Mouse (Mus musculus) neural tube, embryonic 12.5 days (tissue): ENCODE results near the gene Bub1b. TPM values are rescaled to one million over a fixed set of nuclear protein-coding genes. Genes with fewer than 3 reads are reported as not detected.

Experiments
- ATAC-seq: fragments of 200-750 bp; cut with Nextera tagmentation; 2 replicates; pipeline ENCODE4 v1.8.0; 2017; ENCODE audit warnings: low read depth, mild to moderate bottlenecking, moderate TSS enrichment, moderate library complexity; ENCODE audit not compliant: low FRiP score
- H3K27ac ChIP-seq: fragments of 300-500 bp; sonication (generic); 2 replicates; pipeline ENCODE4 v1.5.1; 2016
- H3K27me3 ChIP-seq: fragments of 300-500 bp; sonication (generic); replicated peaks from 2 replicates; pipeline ENCODE4 v1.6.1; 2016; ENCODE audit warnings: mild to moderate bottlenecking
- H3K36me3 ChIP-seq: fragments of 300-500 bp; sonication (generic); 2 replicates; pipeline ENCODE4 v1.6.1; 2016; ENCODE audit warnings: mild to moderate bottlenecking
- H3K4me1 ChIP-seq: fragments of 300-500 bp; sonication (generic); 2 replicates; pipeline ENCODE4 v1.6.1; 2016
- H3K4me2 ChIP-seq: fragments of 300-500 bp; sonication (generic); replicated peaks from 2 replicates; pipeline ENCODE4 v1.6.1; 2016; ENCODE audit warnings: mild to moderate bottlenecking
- H3K4me3 ChIP-seq: fragments of 300-500 bp; sonication (generic); 2 replicates; pipeline ENCODE4 v1.5.1; 2016
- H3K9ac ChIP-seq: fragments of 300-500 bp; sonication (generic); 2 replicates; pipeline ENCODE4 v1.6.1; 2016; ENCODE audit warnings: mild to moderate bottlenecking
- H3K9me3 ChIP-seq: fragments of 300-500 bp; sonication (generic); 2 replicates; pipeline ENCODE4 v1.6.1; 2016; ENCODE audit warnings: mild to moderate bottlenecking
- WGBS: fragments of 180-500 bp; shearing (Covaris S2); methylation state at CpG from one replicate; pipeline ENCODE4 v1.1.7; 2016; 5-methylcytosine and 5-hydroxymethylcytosine counted together
- polyA plus RNA-seq: library from polyadenylated mRNA; unstranded; fragments of >200 nt; fragmentation: Nextera tagmentation; extraction: Ambion mirVana; gene quantifications from 2 replicates; pipeline ENCODE4 v1.2.1, GENCODE M21; 2016

The Bub1b gene
- polyA plus RNA-seq, 1 experiment from 2014 or later, result 63.6 TPM

DNA sequence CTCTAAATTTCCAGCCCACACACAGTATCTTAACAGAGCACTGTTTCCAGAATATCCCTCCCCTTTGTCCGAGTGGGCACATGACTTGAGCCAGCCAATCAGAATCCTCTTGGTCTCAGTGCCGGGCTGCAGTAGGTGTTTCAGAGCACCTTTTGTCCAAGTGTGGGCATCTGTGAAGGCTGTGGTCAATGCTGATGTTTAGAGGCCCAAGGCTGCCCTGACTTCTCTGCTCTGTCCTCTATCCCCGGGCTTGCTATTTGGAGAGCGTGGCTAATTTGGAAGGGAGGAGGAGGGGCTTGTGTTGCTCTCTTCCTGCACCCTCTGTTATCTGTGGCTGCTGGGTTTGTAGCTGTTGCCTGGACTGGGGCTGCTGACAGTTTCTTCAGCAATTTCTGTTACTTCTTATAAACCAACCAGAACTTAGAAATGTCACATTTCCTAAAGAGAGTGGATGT lies 62.0 kb downstream of the Bub1b start:
- Histone ChIP-seq H3K9ac (no peak overlapping the region), H3K27me3 (peaks cover 22% of the 10 kb centered on the region), H3K36me3 (no peaks in the 10 kb centered on the region), H3K27ac (no peak overlapping the region), H3K4me3 (peak overlapping the region; percentile 24; the same call in 1 of the 2 replicates), H3K9me3 (no peaks in the 10 kb centered on the region), H3K4me1 (peaks cover 26% of the 10 kb centered on the region), H3K4me2 (peak overlapping the region; percentile 61)
- ATAC-seq, result peak; percentile 61; the same call in 1 of the 2 replicates
- WGBS, result 1% methylated on average over 4 of the region's 4 CpGs

DNA sequence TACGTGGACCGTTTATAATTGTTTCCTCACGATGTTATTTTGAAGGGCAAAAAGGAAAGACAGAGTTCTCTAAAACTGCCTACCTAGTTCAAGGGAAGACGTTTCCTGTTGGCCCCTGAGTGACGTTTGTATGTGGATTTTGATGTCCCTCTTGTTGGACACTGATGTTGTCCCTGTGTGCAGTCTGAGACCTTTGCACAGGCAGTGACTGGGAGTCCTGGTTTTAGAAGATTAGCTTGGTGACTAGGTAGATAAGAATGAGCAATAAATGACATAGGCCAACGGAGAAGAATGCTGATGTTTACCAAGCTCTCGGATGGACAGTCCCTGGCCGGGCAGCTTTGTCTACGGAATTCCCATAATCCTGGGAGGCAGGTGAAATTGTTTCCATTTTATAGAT lies 63.9 kb downstream of the Bub1b start:
- no peak overlapping the region for H3K4me2 ChIP-seq
- H3K27me3 ChIP-seq, result peaks cover 25% of the 10 kb centered on the region
- H3K9me3 ChIP-seq, result no peaks in the 10 kb centered on the region
- WGBS, result 86% methylated on average over 9 of the region's 9 CpGs
- H3K4me1 ChIP-seq, result peaks cover 19% of the 10 kb centered on the region
- no peak for ATAC-seq
- no peak overlapping the region for H3K9ac ChIP-seq
- no peaks in the 10 kb centered on the region for H3K36me3 ChIP-seq
- no peak overlapping the region for H3K4me3 ChIP-seq
- H3K27ac ChIP-seq, result no peak overlapping the region

DNA sequence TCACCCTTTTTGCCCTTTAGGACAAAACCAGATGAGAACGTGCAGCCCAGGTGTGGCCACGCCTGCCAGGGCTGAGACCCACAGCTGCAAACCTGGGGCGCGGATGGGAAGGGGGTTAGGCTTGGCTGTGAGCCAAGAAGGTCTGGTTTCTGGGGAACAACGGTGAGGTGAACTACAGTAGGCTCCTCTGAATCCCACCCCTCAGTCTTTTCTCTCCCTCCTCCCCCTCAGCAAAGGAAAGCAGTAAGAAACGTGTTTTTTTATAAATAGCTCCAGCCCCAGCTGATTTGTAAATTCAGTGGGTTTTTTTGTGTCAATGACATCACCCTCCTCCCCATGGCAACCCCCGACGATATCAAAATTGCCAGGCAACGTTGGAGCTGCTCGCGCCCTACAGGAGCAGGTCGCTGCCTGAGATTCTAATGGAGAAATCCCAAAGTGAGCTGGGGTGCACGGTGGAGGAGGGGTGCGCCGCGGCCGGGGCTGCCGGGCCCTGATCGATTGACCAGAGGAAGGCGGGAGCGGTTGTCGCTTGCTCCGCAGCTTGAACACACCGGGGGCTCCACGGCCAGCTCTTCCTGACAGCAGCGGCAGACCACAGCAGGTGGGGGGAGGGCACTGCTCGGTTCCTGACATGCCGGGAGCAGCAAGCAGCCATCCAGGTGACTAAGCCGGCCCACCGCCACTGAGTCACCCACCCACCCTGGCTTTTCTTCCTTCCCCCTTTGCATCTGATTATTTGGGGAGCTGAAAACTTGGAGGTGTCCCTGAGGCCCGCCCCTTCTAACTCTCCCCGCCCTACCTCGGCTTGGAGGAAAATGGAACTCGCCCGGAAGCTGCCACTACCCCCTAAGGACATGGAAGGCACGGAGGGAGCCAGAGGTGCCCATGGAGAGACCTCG lies 65.1 kb downstream of the Bub1b start, which contains the start of gene Pak6:
Gene Pak6 (plus strand): TSS at position 402 of the 902 bp plus-strand sequence.
- H3K4me2 ChIP-seq, result peak within 1 kb of the TSS; percentile 83
- H3K9me3 ChIP-seq, result no peaks in the 10 kb centered on the region
- peak within 1 kb of the TSS; percentile 37 for H3K4me3 ChIP-seq
- no peak within 1 kb of the TSS for H3K27ac ChIP-seq
- peak; percentile 58 for ATAC-seq
- H3K27me3 ChIP-seq, result peaks cover 25% of the 10 kb centered on the region
- peak within 1 kb of the TSS; percentile 61 for H3K9ac ChIP-seq
- peaks cover 16% of the 10 kb centered on the region for H3K4me1 ChIP-seq
- WGBS, result 1% methylated on average over 37 of the region's 37 CpGs
- H3K36me3 ChIP-seq, result no peaks in the 10 kb centered on the region

DNA sequence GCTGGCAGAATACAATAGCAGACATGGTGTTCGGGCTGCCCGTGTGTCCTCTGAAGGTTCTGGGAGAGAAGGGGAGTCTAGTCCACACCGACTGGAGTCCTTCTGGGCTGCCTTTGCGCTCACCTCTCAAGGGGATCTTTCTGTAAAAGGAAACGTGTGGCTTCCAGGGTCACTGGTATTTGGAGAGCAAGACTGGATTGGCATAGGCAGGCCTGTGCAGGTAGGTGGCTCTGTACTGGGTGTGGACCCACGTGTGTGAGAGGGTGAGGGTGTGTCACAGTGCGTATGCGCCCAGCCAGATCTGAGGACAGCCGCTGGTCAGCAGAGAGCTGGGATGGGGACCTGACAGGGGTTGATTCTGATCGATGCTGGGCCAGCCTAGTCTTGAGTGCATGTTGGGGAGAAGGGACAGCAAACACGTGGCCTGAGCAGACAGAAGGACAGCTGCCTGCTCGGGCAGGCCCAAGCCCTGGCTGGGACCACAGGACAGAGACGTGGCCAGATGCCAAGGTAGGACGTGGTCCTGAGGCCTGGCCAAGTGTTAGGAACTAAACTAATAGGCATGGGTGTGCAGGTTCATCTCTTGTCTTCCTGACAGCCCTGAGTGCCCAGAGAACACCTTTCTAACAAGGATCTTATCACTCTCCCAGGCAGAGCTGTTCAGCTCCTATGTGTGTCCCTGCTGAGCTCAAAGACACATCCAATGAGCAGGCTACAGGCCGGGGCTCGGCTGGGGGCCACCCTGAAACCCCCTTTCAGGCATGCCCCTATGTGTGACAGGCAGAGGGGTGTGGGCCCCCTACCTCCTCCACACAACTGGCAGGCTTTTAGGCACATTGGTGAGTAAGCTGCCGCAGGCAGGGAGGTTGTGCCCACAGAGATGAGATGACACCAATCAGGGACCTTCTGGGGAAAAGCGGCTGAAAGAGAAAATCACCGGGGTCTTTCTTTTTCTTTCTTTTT lies 66.1 kb downstream of the Bub1b start:
- no peak overlapping the region for H3K27ac ChIP-seq
- peak overlapping the region; percentile 37 for H3K4me3 ChIP-seq
- no peaks in the 10 kb centered on the region for H3K36me3 ChIP-seq
- H3K9me3 ChIP-seq, result no peaks in the 10 kb centered on the region
- peak overlapping the region; percentile 61; the same call in 1 of the 2 replicates for H3K9ac ChIP-seq
- H3K4me1 ChIP-seq, result peaks cover 16% of the 10 kb centered on the region
- ATAC-seq, result peak; percentile 34; the same call in 1 of the 2 replicates
- WGBS, result 53% methylated on average over 19 of the region's 19 CpGs
- H3K27me3 ChIP-seq, result peaks cover 25% of the 10 kb centered on the region
- H3K4me2 ChIP-seq, result peak overlapping the region; percentile 83

DNA sequence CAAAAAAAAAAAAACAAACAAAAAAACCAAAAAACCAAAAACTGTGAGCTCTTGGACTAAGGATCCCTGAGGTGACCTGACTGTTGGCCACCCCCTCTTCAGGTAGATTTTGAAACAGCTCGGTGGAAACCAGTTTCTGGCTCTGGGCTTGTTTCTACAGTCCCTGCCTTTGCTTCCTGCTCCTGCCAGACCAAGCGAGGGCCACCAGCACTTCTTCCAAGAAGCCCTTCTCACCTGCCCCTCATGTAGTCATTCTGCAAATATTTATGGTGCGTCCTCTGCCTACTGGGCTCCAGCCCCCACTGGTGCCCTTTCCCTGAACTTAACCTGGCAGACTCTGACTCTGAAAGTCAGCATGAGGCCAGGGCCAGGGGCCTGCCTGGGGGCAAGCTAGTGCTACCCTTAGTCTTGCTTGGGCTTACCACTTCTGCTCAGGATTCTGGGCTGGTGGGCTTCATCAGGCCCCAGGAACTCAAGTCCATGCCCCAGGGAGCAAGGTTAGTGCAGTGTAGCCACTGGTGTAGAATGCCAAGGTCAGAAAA lies 67.0 kb downstream of the Bub1b start:
- no peak overlapping the region for H3K4me2 ChIP-seq
- H3K27ac ChIP-seq, result no peak overlapping the region
- H3K36me3 ChIP-seq, result no peaks in the 10 kb centered on the region
- H3K4me1 ChIP-seq, result peaks cover 16% of the 10 kb centered on the region
- no peak overlapping the region for H3K4me3 ChIP-seq
- H3K9me3 ChIP-seq, result no peaks in the 10 kb centered on the region
- no peak for ATAC-seq
- no peak overlapping the region for H3K9ac ChIP-seq
- WGBS, result 60% methylated on average over 3 of the region's 3 CpGs
- H3K27me3 ChIP-seq, result peaks cover 25% of the 10 kb centered on the region

DNA sequence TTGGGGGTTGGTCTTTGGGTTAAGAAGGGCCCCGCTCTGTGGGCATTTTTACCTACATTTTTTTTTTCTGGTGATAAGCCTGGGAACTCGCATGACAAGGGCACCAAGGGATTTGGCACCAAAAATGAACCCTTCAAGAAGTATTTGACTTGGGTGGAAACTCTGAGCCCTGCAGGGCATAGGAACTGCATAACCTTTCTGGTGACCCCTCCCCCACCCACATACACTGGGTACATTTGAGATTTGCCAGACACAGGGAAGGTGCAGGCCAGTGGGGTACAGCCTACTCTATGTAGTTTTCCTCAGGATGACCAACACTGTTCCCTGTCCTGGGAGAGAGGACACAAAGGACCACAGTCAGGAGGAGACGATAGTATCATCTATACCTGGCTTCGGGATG lies 67.6 kb downstream of the Bub1b start:
- Histone ChIP-seq H3K27ac (no peak overlapping the region), H3K27me3 (peaks cover 25% of the 10 kb centered on the region), H3K4me1 (peaks cover 16% of the 10 kb centered on the region), H3K9me3 (no peaks in the 10 kb centered on the region), H3K4me3 (no peak overlapping the region), H3K36me3 (no peaks in the 10 kb centered on the region), H3K9ac (no peak overlapping the region), H3K4me2 (no peak overlapping the region)
- WGBS, result 92% methylated on average over 4 of the region's 4 CpGs
- ATAC-seq, result no peak

DNA sequence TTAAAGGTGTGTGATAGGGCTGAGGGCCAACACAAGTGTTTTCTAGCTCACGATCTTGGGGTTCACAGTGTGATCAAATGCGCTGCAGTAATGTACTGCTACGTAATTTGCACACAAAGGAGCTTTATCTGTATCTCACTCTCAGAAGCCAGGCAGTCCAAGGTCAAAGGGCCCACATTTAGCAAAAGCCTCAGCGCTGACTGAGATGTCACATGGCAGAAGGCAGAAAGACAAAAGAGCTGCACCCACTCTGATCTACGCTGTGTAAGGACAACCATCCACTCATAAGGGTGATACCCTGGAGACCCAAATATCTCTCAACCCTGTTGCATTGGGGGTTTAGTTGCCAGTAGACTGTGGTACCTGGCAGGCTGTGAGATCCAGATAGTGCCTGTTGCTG lies 69.2 kb downstream of the Bub1b start:
- Histone ChIP-seq H3K27me3 (peaks cover 19% of the 10 kb centered on the region), H3K9ac (no peak overlapping the region), H3K4me2 (no peak overlapping the region), H3K36me3 (no peaks in the 10 kb centered on the region), H3K4me3 (no peak overlapping the region), H3K9me3 (no peaks in the 10 kb centered on the region), H3K27ac (no peak overlapping the region), H3K4me1 (peaks cover 16% of the 10 kb centered on the region)
- WGBS, result 71% methylated on average over 5 of the region's 5 CpGs
- ATAC-seq, result no peak

DNA sequence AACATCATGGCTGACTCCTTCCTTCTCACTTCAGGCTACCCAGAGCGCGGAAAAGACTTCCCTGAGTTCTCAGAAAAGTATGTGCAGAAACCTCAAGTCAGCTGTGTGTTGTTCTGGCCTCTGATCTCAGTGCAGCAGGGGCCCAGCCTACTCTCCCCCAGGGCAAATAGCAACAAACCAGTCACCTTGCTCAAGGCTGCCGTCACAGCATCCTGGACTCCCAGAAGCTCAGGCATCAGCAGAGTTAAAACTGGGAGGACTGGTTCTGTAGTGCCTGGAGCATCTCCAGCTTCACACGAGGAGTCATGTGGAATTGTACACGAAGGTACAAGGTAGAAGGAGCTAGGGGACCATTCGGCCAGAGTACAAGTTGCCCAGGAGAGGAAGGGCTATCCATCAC lies 71.2 kb downstream of the Bub1b start:
- WGBS, result 73% methylated on average over 6 of the region's 6 CpGs
- no peak overlapping the region for H3K27ac ChIP-seq
- no peak overlapping the region for H3K9ac ChIP-seq
- H3K4me1 ChIP-seq, result no peaks in the 10 kb centered on the region
- H3K27me3 ChIP-seq, result peaks cover 22% of the 10 kb centered on the region
- H3K9me3 ChIP-seq, result no peaks in the 10 kb centered on the region
- H3K36me3 ChIP-seq, result no peaks in the 10 kb centered on the region
- no peak for ATAC-seq
- H3K4me3 ChIP-seq, result no peak overlapping the region
- H3K4me2 ChIP-seq, result no peak overlapping the region

DNA sequence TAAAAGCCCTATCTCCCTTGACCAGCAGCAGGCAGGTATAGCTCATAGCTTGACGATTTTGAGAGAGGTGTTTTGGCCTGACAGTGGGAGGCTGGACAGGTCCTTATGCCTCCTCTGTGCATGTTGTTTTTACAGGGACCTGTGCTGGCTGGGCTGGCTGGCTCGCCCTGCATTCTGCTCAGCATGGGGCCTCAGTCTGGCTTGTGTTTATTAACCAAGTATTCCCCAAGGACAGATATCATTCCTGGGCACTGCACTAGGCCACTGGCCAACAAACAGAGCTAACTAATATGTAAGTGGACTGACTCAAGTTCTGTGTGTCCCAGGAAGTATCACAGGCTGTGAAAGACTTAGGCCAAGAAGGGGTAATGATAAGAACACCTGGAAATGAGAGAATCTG lies 71.8 kb downstream of the Bub1b start:
- no peak for ATAC-seq
- H3K9me3 ChIP-seq, result no peaks in the 10 kb centered on the region
- H3K27ac ChIP-seq, result no peak overlapping the region
- no peaks in the 10 kb centered on the region for H3K36me3 ChIP-seq
- H3K27me3 ChIP-seq, result peaks cover 24% of the 10 kb centered on the region
- H3K4me1 ChIP-seq, result no peaks in the 10 kb centered on the region
- no peak overlapping the region for H3K9ac ChIP-seq
- 36% methylated on average over 2 of the region's 2 CpGs for WGBS
- H3K4me3 ChIP-seq, result no peak overlapping the region
- H3K4me2 ChIP-seq, result no peak overlapping the region

DNA sequence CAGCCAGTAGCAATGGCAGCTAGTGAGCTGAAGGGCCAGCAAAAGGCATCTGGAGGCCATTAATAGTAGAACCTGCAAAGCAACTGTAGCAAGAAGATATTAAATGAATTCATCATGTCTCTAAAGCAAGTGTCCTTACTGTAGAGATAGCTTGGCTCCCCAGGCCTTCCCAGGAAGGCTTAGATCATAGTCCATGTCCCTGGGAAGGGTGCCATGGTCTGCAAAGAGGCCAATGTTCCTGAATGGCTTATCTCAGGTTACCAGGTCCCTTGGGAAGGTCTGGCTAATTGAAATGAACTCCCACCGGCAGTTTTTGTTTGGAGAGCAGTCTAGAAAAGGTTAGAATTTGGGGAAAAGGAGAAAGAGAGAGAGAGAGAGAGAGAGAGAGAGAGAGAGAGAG lies 73.7 kb downstream of the Bub1b start:
- ATAC-seq, result no peak
- H3K4me2 ChIP-seq, result no peak overlapping the region
- no peak overlapping the region for H3K4me3 ChIP-seq
- no peaks in the 10 kb centered on the region for H3K36me3 ChIP-seq
- H3K9me3 ChIP-seq, result no peaks in the 10 kb centered on the region
- peaks cover under 1% of the 10 kb centered on the region for H3K4me1 ChIP-seq
- H3K27me3 ChIP-seq, result peaks cover 39% of the 10 kb centered on the region
- no peak overlapping the region for H3K9ac ChIP-seq
- 77% methylated on average over 1 of the region's 1 CpGs for WGBS
- H3K27ac ChIP-seq, result no peak overlapping the region

DNA sequence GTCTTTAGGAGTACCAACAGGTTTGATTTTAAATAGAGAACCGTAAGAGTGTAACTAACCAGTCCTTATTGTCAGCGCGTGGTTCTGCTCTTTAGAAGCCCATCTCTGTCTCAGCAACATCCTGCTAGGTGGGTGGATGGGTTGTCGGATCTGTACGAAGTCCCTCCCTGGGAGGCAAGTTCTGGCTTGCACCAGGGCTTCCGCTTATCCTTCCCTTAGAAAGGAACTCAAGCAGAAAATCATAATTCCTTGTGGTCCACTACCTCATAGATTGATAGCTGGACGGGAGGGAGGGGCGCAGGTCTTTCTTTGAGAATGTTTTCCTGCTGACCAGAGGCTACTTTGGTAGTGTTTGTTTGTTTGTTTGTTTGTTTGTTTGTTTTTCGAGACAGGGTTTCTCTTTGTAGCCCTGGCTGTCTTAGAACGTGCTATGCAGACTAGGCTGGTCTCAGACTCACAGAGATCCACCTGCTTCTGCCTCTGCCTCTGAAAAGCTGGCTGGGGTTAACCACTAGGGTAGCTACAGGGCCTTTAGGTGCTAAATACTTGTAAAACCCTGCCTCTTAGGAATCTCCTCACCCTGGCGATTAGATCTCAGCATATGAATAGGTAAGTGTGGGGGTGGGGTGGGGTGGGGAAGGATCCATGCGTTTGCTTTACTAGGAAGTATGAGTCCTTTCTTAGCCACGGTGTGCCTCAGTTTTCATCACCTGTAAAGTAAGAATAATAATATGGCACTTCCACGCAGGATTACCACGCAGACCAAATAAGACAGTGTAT lies 75.9 kb downstream of the Bub1b start:
- 25% methylated on average over 15 of the region's 15 CpGs for WGBS
- H3K4me2 ChIP-seq, result no peak overlapping the region
- H3K4me3 ChIP-seq, result no peak overlapping the region
- no peaks in the 10 kb centered on the region for H3K9me3 ChIP-seq
- H3K36me3 ChIP-seq, result no peaks in the 10 kb centered on the region
- no peak overlapping the region for H3K27ac ChIP-seq
- peaks cover 61% of the 10 kb centered on the region for H3K27me3 ChIP-seq
- H3K4me1 ChIP-seq, result peaks cover 12% of the 10 kb centered on the region
- no peak for ATAC-seq
- H3K9ac ChIP-seq, result no peak overlapping the region
